Mouse (Mus musculus): ENCODE results near the gene Arl6.

The Arl6 gene

DNA sequence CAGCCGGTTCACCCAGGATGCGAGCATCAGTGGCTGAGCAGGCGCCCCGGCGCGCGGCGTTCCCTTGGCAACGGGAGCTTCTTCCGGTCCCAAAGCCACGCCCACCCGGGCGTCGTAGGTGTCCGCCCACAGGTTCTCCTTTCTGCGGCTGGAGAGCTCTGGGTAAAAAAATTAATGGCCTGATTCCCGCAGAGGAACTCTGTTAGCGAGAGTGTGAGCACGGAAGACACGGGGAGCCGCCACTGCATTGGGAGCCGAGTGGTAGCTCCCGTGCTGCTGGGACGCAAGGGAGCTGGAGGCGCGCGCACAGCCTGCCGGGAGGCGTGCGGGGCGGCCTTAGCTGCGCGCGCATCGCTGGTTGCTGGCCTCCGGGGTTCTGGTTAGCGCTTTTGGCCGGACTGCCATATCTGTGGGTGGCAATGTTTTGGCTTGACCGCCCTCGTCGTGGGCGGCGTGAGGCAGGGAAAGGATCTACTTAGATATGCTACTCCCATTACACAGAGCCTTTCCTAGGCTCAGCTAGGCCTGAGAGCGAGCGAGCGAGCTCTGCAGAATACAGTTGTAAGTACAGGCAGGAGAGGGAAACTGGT lies at the start of gene Arl6:
TSS of gene Arl6 (minus strand) at position 290 of the 590 bp plus-strand sequence.
- peak; percentile 95 for DNase-seq

DNA sequence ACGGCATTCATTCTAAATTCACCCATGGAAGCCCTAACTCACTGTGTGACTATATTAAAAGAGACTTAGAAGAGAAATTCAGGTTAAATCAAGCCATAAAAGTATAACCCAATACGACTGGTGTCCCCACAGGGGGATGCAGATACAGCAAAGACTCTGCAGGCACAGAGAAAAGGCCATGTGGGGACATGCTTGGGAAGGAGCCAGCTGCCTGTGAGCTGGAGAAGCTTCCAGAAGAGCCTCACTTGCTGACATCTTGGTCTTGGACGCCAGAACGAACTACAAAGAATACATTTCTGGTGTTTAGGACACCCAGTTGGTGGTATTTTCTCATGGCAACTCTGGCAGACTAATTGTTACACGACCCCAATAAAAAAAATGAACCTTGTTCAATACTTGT lies 45.9 kb upstream of the Arl6 start:
- DNase-seq, result no peak

DNA sequence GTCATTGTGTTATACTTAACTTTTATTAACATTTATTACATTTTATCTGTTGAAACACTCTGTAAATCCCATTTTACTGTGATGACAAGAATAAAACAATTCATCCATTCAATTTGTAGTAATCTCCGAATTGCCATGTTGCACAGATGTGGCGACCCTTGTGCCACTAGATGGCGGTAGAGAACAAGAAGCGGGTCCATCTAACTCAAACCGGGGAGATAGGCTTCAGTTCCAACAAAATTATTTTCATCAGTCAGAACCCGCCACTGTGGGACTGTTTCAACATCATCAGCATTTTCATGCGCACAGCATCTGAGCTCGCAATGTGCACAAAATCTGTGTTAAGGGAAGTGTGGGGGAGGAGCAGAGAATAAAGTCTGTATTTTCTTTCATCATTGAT lies 44.2 kb upstream of the Arl6 start:
- DNase-seq, result peak; percentile 46

DNA sequence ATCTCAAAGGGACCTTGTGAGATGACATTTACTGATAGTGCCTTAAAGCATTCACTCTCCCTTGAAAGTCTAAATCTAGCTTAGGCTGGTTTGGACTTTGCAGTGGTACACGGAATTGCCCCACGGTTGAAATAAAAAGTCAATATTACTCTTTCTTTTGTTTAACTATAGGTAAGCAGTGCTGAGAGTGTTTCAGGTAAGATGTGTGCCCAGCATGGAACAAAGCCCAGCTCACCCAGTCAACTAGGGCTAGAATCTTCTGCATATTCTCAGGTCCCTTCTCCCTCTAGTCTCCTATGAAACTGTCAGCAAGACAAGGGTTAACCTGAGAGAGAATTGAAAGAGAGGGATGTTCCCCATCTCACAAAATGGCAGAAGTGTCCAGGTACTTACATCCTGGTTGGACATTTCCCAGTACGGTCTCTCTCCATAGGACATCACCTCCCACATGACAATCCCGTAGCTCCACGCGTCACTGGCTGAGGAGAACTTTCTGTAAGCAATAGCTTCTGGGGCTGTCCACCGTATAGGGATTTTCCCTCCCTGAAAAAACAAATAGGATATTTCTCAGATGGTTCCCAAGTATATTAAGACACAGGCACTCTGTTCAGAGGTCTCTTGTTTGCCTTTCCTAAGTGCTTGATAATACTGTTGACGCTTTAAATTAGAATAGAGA lies 43.2 kb upstream of the Arl6 start:
- no peak for DNase-seq

DNA sequence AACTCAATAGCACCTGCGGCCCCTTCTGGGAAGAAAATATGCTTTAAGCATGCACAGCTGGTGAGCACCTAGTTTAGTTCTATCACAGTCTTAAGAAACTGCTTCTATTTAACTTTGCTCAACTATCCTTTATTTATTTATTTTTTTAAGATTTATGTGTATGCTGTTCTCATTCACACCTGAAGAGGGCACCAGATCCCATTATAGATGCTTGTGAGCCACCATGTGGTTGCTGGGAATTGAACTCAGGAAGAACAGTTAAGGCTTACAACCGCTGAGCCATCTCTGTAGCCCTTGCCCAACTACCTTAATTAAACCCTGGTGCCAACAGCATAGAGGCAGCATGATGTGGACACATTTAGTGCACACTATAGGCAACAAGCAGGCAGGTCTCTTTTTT lies 27.7 kb upstream of the Arl6 start:
- DNase-seq, result no peak

DNA sequence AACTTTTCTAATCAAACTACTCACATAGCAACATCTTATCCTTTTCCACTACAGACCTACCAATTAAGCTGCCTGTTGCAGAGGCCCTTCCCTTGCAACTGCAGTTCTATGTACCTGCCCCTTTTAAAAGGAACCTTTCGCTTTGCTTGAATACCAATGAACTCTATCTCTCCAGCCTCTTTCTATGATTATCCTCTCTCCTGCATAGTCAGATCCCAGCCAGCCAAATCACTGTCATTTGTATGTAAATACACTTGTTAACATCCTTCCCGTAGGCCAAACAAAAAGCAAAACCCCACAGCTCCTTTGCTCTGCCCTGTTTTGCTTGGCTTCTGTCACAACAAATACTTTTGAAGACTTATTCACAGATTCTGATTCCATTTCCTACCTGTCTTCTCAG lies 4.6 kb upstream of the Arl6 start:
- no peak for DNase-seq

DNA sequence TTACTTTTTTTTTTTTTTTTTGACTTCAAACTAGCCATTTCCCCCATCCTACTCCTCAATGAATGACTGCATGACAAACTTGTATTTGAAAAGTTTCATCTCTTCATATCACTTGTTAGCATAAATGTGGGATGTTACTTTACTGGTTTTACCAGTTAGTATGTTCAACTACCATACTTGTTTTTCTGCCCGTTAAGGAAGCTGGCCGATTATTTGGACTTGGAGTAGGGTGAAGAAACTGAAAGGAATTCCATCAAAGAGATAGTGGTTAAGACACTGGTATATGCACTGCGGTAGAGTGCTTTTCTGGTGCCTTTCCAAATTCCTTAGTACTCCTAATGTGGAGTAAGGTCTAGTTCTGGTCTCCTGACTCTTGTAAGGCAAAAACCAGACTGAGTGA lies 794 bp upstream of the Arl6 start:
- DNase-seq, result no peak

DNA sequence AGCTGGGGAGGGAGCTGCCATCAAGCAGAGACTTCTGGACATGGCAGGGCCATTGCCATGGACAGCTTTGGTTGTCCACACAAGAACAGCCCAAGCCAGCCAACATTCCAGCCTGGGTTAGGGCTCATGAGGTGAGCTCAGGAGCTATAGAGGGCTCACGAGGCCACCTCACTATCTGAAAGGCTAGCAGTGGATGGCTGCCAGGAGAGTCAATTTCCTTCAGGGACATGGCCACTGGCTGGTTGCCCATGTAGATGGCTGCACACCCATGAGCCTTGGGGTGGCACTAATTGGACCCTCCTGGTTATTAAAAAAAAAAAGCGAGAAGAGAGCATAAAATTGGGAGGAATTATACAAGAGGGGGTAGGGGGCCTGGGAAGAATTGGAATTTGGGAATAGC lies 4.6 kb downstream of the Arl6 start:
- DNase-seq, result peak; percentile 35

DNA sequence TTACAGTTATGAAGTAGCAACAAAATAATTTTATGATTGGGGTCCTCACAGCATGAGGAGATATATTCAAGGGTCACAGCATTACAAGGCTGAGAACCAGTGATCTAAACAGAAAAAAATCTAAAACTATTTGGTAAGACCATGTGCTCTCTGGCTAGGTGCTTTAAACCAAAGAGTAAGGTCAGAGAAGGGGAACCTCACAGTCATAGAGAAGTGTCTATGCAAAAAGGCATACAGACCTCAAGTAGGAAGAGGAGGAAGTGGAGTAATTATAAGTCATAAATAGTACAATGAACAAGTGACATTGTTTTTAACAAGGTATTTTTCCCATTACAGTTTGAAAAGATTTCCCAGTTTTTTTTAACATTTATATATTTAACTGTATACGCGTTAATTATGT lies 17.6 kb downstream of the Arl6 start:
- DNase-seq, result no peak

DNA sequence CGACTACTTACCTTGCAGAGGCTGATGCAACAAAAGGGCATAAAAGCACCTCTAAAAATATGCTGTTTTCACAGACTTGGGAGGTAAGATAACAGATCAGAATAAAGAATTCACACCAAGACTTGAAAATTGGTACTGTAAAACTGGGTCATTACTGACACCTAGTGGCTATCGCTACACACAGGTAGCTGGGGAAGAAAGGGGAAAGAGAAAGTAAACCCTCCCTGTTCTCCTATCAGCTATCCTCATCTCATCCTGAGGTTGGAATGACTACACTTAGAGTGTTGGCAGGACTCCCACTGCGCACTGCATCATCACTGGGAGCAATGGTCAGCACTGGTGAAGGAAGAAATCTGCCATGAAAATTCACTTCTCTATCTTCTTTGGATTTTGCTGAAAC lies 22.0 kb downstream of the Arl6 start:
- peak; percentile 18 for DNase-seq

DNA sequence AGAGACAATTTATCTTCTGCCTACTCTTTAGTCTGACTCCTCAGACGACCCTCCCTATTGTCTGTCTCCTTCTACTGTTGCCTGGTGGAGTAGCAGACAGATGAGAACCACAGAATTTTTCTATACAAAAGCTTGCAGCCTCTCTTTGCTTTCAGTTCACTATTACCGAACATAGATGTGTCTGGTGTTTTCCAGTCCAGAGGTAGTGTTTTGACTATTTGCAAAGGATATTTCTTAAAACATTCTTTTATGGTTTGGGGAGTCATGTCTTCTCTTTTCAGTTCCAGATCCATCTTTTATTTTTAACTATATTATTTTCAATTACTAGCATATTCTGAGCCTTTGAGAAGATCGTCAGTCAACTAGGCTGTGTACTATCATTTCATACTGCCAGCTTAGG lies 23.5 kb downstream of the Arl6 start:
- DNase-seq, result no peak

DNA sequence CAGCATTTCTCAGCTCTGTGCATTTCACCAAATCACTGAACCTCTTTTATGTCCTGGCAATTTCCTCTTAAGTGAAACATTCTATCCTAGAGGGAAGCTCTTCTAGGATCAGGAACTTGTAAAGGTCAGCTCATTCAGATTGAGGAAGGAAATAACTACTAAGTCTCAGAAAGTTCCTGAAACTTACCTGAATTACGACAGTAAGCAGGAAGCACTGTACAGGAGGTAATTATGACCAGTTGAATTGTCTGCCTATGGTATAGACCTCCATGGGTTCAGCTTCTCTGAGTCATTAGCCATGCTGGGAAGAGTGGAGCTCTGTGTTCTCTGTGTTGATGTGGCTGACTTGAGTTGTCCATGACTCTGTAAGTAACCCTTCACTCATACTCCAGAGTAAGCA lies 28.4 kb downstream of the Arl6 start:
- DNase-seq, result no peak

DNA sequence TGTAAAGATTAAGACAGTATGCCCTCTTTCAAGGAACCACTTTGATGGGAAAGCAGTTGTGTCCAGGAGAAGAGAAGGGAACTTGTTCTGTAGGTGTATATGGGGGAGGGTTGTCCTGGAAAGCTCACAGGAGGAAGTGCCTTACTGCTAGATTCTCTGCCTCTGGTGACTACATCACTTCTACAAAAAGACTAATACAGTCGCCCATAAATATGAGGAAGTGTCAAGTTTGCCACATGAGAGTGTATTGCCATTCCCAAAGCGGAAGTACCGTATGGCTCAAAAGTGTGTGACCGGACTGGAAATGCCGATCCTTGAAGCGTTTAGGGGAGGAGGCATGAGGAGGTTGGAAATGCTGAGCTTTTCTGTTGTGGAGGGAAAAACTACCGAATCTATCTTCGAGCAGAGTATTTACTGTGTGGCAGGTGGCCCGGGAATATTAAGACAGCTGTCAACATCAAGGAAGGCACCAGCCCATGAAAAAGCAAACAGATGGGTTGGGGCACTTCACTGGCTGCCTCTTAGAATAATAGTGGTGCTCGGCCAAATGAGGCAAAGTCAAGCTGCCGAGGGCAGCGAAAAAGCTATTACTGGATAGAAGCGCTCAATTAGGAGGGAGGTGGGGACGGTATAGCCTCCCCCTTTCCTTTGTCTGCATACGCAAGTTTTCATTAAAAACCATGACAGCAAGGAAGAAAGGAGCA lies 35.0 kb downstream of the Arl6 start:
- DNase-seq, result no peak

DNA sequence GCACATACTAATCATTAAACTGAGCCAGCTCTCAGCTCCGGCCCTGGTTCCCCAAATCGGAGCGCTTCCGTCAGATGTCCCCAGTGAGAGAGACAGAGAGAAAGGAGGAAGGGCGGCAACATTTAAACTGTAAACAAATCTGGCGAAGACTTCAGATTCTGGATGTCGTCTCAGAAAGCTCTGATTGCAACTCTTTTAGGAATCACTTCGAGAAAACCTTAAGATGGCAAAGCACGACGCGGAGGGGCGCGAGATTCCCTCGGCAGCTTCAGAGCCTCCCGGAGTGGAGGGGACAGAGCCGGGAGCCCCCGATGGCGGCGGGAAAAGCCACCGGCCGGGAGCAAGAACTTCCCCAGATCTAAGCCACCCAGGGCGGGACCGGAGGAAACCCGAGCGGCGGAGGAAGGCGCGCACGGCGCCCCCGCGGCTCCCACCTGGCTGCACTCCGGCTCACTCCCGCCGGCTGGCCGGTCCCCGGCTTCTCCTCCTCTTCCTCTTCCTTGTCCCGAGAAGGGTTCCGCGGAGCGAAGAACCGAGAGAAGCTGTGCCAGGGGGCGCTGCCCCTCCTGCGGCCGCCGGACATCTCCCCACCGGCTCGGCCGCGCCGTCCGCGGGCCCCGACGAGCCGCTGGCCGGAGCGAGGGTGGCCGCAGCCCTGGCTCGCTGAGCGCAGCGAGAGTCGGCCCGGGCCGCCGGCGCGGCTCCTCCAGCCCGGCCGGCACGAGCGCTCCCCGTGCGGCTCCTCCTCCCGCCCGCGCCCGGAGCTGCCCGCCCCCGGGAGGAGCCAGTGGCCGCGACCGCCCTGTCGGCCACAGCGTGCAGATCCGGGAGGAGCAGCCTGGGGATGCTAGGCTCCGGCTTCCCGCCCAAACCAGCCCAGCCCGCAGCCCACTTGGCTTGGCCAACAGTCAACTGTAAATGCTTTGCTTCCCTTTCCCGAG lies 38.6 kb downstream of the Arl6 start, which contains the start of gene Crybg3:
TSS of gene Crybg3 (minus strand) at position 669 of the 941 bp plus-strand sequence.
- DNase-seq, result peak; percentile 55

DNA sequence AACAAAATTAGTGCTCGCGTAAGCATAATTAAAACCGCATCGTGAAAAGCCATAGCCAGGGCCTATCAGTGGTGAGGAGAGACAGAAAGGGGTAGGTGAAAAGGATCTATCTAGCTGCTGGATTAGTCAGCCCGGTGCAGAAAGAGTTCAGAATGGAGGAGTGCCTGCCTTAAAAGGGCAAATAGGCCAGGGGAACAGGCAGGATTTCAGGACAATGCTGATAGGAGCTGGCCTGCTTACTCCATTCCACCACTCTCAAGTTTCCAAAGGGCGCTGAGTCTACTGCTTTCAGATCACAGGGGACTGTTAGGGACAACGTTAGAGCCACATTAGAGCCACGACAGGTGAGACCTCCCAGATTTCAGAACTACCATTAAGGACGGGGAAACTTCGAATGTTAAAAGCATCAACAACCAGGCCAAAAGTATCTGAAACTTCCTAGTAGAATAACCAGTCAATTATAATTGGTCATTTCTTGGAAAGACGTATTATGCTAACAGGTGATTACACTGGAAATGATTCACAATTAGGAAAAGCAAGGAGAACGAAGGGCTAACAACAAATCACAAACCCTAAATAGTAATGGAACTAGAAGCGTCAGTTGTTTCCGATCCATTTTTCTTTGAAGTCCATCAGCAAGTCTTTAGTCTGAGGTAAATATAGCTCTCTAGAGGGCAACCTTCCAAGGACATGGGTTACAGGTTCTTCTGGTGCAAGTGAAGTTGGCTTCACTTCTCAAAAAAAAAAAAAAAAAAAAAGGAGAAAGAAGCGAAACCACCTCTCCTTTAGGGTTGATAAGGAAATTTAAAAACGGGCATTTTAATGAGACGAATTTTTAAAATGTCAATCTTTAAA lies 39.6 kb downstream of the Arl6 start:
- no peak for DNase-seq

DNA sequence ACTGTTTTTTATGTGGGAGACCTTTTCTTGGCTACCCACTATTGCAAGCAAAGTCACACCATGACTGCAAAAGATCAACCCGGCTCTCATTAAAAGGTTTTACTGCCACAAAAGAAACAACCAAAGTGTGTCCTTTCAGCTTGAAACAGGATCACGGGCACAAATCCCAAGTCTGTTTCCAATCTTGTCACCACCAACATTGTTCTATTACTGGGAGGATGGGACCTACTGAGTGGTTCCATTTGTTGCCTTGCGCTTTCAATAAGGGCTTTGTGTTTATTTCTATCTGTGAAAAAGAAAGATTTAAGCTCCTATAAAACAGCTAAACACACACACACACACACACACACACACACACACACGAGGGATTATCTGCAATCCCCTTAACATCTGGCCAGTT lies 40.2 kb downstream of the Arl6 start:
- no peak for DNase-seq

DNA sequence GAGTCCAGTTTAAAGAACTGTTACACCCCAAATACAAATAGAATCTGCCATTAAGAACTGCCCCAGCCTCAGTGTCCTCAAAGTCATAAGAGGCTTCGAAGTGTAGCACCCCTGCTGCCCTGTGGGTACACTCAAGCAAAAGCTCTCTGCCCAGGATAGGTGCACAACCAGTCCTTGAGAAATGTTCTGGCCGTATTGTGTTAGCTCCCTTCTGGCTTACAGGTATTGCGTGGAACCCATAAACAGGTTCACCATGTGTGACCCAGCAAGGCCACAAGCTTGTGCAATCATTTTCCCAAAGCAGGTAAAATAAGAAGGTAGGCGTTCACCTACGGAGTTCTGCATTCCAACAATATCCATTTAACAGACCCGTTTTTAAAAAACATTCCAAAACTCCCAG lies 41.9 kb downstream of the Arl6 start:
- no peak for DNase-seq

DNA sequence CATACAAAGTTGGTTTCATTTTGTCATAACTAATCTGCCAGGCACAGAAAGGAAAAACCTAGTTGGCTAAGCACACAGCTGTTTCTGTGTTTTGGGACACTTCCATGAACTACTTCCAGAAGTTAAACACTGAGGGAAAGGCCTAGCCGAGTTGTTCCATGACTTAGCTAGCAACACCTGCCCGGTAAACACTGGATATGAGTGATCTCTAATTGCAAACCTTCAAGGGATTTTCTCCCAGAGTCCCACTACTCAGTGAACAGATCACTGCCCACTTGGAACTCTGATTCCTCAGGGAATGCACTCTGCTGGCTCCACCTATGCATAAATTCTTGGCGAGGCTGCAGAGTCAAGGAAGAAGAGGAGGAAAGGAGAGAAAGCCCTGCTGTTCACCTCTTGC lies 44.5 kb downstream of the Arl6 start:
- no peak for DNase-seq

DNA sequence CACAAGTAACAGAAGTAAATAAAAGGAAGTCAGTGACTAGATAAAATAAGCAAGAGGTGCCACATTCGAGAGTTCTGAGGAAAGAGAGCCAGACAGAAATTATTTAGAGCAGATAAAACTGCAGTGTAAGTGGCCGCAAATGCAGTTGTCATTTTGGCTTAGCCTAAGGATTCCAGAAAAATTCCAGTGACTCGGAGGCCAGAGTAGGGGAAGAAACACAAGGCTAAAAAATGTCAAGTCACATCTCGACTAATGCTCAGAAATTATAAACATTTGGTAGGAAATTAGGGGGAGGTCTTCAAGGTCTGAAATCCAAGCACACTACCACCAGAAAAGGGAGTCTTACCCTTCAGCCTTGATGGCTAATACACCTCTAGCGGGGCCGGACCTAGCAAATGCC lies 48.4 kb downstream of the Arl6 start:
- DNase-seq, result no peak

DNA sequence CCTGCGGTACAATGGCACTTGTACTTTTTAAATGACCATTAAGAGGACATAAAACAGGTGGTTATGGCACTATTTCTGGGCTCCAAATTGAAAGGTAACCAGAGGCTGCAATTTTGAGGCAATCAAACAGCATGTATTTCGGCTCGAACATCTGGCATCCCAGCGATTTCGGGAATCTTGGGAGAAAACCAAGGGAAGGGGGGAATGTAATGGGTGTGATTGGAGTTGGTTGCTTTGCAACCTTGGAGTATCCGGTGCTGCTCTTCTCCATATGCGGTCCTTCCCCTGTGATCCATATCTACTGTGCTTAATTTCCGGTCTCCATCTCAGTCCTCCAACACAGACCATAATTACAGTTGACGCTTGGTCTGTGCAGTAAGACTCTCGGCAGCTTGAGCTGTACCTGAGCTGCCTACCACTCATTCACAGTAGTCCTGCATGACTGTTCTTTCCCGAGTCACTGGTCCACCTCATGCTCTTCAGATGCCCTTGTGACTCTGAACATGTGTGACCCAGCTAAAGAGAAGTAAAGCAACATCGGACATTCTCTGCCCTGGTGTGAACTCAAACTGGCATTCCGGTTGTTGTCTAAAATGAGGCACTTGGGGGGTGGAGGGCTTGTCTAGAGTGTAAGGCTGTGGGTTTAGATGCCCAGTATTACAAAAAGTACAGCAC lies 50.7 kb downstream of the Arl6 start:
- DNase-seq, result no peak

DNA sequence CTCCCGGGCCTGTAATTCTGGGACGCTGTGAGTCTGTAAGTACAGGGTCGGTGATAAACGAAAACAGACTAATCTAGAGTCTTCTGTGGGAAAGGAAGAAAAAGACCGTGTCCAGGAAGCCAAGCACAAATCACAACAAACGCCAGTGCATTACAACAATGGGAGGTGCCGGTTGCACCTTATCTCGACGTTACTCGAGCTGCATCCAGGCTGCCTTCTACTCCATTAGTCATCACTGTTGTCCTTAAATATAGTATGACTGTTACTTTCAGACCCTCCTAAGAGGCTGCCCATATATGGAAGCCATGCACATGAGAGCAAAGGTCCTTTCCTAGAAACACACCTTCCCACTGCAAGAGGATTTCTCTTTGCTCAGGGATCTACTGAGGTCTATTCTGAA lies 51.4 kb downstream of the Arl6 start:
- no peak for DNase-seq

DNA sequence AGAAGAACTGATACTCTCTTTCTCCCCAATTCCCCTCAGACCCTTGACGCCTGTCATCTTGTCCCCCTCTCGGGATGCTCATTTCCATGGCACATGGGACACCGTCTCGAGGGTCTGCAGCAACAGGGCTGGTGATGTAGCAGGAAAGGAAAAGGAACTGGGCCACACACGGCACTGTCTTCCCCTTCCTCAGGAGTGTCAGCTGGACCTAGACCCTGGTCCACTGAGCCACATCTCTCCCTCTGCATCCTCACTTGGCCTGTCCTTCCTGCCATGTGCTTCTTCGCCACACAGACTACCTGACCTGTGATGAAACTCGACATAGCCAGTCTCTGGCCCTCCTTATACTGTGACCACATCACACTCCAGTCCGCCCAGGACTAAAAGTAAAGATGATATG lies 52.3 kb downstream of the Arl6 start:
- no peak for DNase-seq

All from cerebellum, adult 9-11 months (tissue).